Mouse (Mus musculus) left cerebral cortex, postnatal 14 days (tissue): ENCODE measurements around the gene Reck. TPM values are rescaled to one million over a fixed set of nuclear protein-coding genes. Genes with fewer than 3 reads are reported as not detected.
A peak's percentile ranks its signal among the peaks of the same experiment; 100 is the strongest.

Experiments
- DNase-seq, 2 experiments: peaks; one replicate each; pipeline ENCODE4 v3.0.0; 2021 to 2022; ENCODE audit warnings: low spot score in 2 of 2, mixed read lengths in 1 of 2
- intact Hi-C: fragments of 180-260 bp; cut with DNase I; formaldehyde crosslinking; loops from one replicate; pipeline ENCODE4 v1.15.1; 2025
- total RNA-seq, 2 experiments: library from RNA; stranded (reverse); gene quantifications; 2 replicates each; pipeline ENCODE4 v1.2.3; 2021

Gene Reck
- total RNA-seq, 2 experiments from 2014 or later = 5.6 to 7.3 TPM

- intact Hi-C loops = no loop called here
- no peak for DNase-seq
Measured at GRCm38 (mm10) chr4:43891247-43891646, 15.9 kb downstream of the Reck start.

- intact Hi-C loops = no loop called here
- no peak for DNase-seq
Measured at GRCm38 (mm10) chr4:43897209-43897608, 21.9 kb downstream of the Reck start.

GRCm38 (mm10) chr4:43899197-43899596 is 23.9 kb downstream of the Reck start:
- no peak for DNase-seq
- intact Hi-C loops = no loop called here

- intact Hi-C loops = no loop called here
- DNase-seq = no peak
Measured at GRCm38 (mm10) chr4:43903690-43904089, 28.4 kb downstream of the Reck start.

- peak; percentile 62 to 68 for DNase-seq
- intact Hi-C loops = loop anchor here (2.0 kb wide), 1 partner anchor 76 kb away; the partner anchor contains the start of gene Ccin
Measured at GRCm38 (mm10) chr4:43906443-43906842, 31.1 kb downstream of the Reck start.

- intact Hi-C loops = no loop called here
- DNase-seq = no peak
Measured at GRCm38 (mm10) chr4:43918221-43918620, 42.9 kb downstream of the Reck start.

- DNase-seq = no peak
Measured at GRCm38 (mm10) chr4:43920602-43921001, 45.3 kb downstream of the Reck start.

GRCm38 (mm10) chr4:43925125-43925524 is 49.8 kb downstream of the Reck start:
- intact Hi-C loops = loop anchor here (5.0 kb wide), 1 partner anchor 57 kb away; the partner anchor contains the start of gene Ccin
- DNase-seq = no peak

More at GRCm38 (mm10) chr4:43920602-43921001, 45.3 kb downstream of the Reck start:
- intact Hi-C loops = no loop called here

GRCm38 (mm10) chr4:43925779-43926178 is 50.4 kb downstream of the Reck start:
- peak; percentile 80 to 81 for DNase-seq
- intact Hi-C loops = loop anchor here (5.0 kb wide), 1 partner anchor 57 kb away; the partner anchor contains the start of gene Ccin

- intact Hi-C loops = loop anchor here (5.0 kb wide), 1 partner anchor 54 kb away; the partner anchor contains the start of gene Ccin
- DNase-seq = peak in 1 of 2 experiments; percentile 25
Measured at GRCm38 (mm10) chr4:43927826-43928225, 52.5 kb downstream of the Reck start.

- intact Hi-C loops = no loop called here
- no peak for DNase-seq
Measured at GRCm38 (mm10) chr4:43931877-43932276, 56.5 kb downstream of the Reck start.

GRCm38 (mm10) chr4:43936186-43936585 is 60.9 kb downstream of the Reck start:
- intact Hi-C loops = no loop called here
- no peak for DNase-seq

GRCm38 (mm10) chr4:43936749-43937674 is 61.7 kb downstream of the Reck start:
- no peak for DNase-seq
- intact Hi-C loops = no loop called here

- intact Hi-C loops = no loop called here
- DNase-seq = no peak
Measured at GRCm38 (mm10) chr4:43941315-43941714, 66.0 kb downstream of the Reck start.

GRCm38 (mm10) chr4:43942421-43942820 is 67.1 kb downstream of the Reck start:
- intact Hi-C loops = no loop called here
- DNase-seq = no peak

GRCm38 (mm10) chr4:43947571-43947970 is 72.2 kb downstream of the Reck start:
- intact Hi-C loops = no loop called here
- no peak for DNase-seq

- intact Hi-C loops = no loop called here
- peak; percentile 75 to 76 for DNase-seq
Measured at GRCm38 (mm10) chr4:43957292-43957845, 82.0 kb downstream of the Reck start, which contains the start of gene Glipr2. TSS of gene Glipr2 (plus strand) at chr4:43957401.

- DNase-seq = no peak
- intact Hi-C loops = no loop called here
Measured at GRCm38 (mm10) chr4:43957846-43958461, 82.6 kb downstream of the Reck start.

- no peak for DNase-seq
- intact Hi-C loops = no loop called here
Measured at GRCm38 (mm10) chr4:43959523-43960179, 84.3 kb downstream of the Reck start.
